Mouse (Mus musculus) liver, embryonic 14.5 days (tissue): ENCODE data around the gene Borcs6. TPM values are rescaled to one million over a fixed set of nuclear protein-coding genes. Genes with fewer than 3 reads are reported as not detected.

Experiments used
- ATAC-seq: fragments of 200-750 bp; cut with Nextera tagmentation; 2 replicates; pipeline ENCODE4 v1.8.0; 2017; ENCODE audit warnings: moderate number of reproducible peaks, mild to moderate bottlenecking, moderate library complexity; ENCODE audit not compliant: insufficient read depth
- DNase-seq, 3 experiments: peaks; one replicate each; pipeline ENCODE4 v3.0.0-alpha.2; 2012 to 2013; ENCODE audit warnings: low read depth in 3 of 3, low spot score in 3 of 3
- H3K27ac ChIP-seq: fragments of 300-500 bp; sonication (generic); 2 replicates; pipeline ENCODE4 v1.5.1; 2014; ENCODE audit warnings: moderate library complexity, mild to moderate bottlenecking, control low read depth, inconsistent platforms
- H3K27me3 ChIP-seq: fragments of 300-500 bp; sonication (generic); 2 replicates; pipeline ENCODE4 v1.6.1; 2014; ENCODE audit warnings: mild to moderate bottlenecking, low read length, moderate library complexity; ENCODE audit not compliant: control insufficient read depth, insufficient read depth
- H3K36me3 ChIP-seq: fragments of 300-500 bp; sonication (generic); replicated peaks from 2 replicates; pipeline ENCODE4 v1.6.1; 2014; ENCODE audit warnings: low read depth; ENCODE audit not compliant: control insufficient read depth, insufficient read depth
- H3K4me1 ChIP-seq, 2 experiments: fragments of 200-500 bp in 1 of 2; fragments of 300-500 bp in 1 of 2; sonication (generic) in 1 of 2; replicated peaks; 2 replicates each; pipeline ENCODE4 v1.6.1; 2012 to 2014; ENCODE audit warnings: antibody characterized with exemption in 1 of 2, inconsistent platforms in 1 of 2, low read length in 1 of 2; ENCODE audit not compliant: control insufficient read depth in 2 of 2, insufficient read depth in 2 of 2
- H3K4me2 ChIP-seq: fragments of 300-500 bp; sonication (generic); 2 replicates; pipeline ENCODE4 v1.6.1; 2014; ENCODE audit warnings: low read depth, mild to moderate bottlenecking, control low read depth, moderate library complexity
- H3K4me3 ChIP-seq, 2 experiments: fragments of 200-500 bp in 1 of 2; fragments of 300-500 bp in 1 of 2; sonication (generic) in 1 of 2; 2 replicates each; pipeline ENCODE4 v1.5.1; 2012 to 2014; ENCODE audit warnings: low read depth in 2 of 2, low read length in 2 of 2, mild to moderate bottlenecking in 2 of 2, control low read depth in 1 of 2, inconsistent platforms in 1 of 2, moderate library complexity in 1 of 2; ENCODE audit not compliant: insufficient read depth in 1 of 2
- H3K9ac ChIP-seq: fragments of 300-500 bp; sonication (generic); replicated peaks from 2 replicates; pipeline ENCODE4 v1.6.1; 2014; ENCODE audit warnings: mild to moderate bottlenecking, control low read depth, moderate library complexity
- H3K9me3 ChIP-seq: fragments of 300-500 bp; sonication (generic); 2 replicates; pipeline ENCODE4 v1.6.1; 2016; ENCODE audit warnings: low read length, mixed read lengths; ENCODE audit not compliant: control insufficient read depth
- CTCF ChIP-seq: IDR thresholded peaks from 2 replicates; pipeline ENCODE4 v1.5.1; 2016; ENCODE audit warnings: antibody characterized with exemption, low read depth, control low read depth
- EP300 ChIP-seq: IDR thresholded peaks from 2 replicates; pipeline ENCODE4 v1.6.1; 2016; ENCODE audit warnings: antibody characterized with exemption, low read depth
- whole genome bisulfite sequencing: fragments of 180-500 bp; shearing (Covaris S2); extraction: QIAGEN DNeasy Blood & Tissue Kit; methylation state at CpG from one replicate; pipeline ENCODE4 v1.1.7; 2014; ENCODE audit not compliant: insufficient replicate concordance; 5-methylcytosine and 5-hydroxymethylcytosine counted together
- polyA plus RNA-seq, 2 experiments: library from polyadenylated mRNA; depleted of rRNA in 1 of 2; stranded (reverse) in 1 of 2; unstranded in 1 of 2; fragments of >200 nt; fragmentation: Nextera tagmentation in 1 of 2; extraction: Ambion mirVana in 1 of 2; gene quantifications; 2 replicates each; pipeline versions ENCODE4 v1.2.1 to v1.2.3; 2012 to 2014

The Borcs6 gene
- polyA plus RNA-seq, 2 experiments = 3.0 to 3.4 TPM

DNA sequence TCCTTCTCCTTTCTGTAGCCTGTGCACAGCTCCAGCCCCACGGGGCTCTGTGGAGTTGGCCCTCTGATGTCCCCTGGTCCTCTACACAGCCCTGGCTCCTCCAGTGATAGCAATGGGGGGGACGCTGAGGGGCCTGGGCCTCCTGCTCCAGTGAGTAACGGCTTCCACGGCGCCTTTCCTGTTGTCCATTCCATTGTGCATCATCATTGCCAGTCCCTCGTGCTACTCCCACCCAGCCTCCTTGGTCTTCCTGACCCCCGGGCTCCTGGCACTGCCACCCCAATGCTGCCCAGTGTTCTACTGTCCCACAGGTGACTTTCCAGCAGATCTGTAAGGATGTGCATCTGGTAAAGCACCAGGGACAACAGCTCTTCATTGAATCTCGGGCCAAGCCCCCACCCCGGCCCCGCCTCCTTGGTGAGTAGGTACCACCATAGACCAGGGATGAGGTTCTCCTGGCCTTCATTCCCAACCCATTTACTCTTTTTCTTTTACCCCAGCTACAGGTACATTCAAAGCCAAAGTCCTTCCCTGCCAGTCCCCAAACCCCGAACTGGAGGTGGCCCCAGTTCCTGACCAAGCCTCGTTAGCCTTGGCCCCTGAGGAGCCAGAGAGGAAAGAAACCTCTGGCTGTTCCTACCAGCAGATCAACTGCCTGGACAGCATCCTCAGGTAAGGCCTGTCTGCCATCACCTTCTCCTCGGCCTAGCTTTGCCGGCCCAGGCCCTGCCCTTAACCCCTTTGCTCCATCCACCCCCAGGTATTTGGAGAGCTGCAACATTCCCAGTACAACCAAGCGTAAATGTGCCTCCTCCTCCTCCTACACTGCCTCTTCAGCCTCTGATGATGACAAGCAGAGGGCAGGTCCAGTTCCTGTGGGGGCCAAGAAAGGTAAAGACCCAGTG, 44.3 kb downstream of the Borcs6 start:
- H3K4me1 ChIP-seq = peaks cover 4 to 14% of the 10 kb centered on the region in 2 experiments
- no peak overlapping the region for H3K27ac ChIP-seq
- H3K27me3 ChIP-seq = no peaks in the 10 kb centered on the region
- TF ChIP-seq CTCF (no peak), EP300 (no peak)
- no peak for DNase-seq
- ATAC-seq = no peak
- no peak overlapping the region for H3K4me2 ChIP-seq
- H3K4me3 ChIP-seq = no peak overlapping the region
- H3K9me3 ChIP-seq = no peaks in the 10 kb centered on the region
- WGBS = 77% methylated on average over 15 of the region's 15 CpGs
- peaks cover 8% of the 10 kb centered on the region for H3K36me3 ChIP-seq
- no peak overlapping the region for H3K9ac ChIP-seq

DNA sequence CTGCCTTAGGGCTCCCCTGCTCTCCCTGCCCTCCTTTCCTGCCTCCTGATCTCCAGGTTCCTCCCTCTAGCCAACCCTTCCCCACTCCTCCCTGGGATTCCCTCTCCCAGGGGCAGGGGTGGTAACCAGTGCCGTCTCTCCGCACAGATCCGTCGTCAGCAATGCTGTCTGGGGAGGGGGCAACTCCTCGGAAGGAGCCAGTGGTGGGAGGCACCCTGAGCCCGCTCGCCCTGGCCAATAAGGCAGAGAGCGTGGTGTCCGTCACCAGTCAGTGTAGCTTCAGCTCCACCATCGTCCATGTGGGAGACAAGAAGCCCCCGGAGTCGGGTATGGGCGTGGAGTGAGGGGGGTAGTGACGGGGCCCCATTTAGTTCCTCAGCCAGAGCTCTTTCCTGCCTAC, 45.0 kb downstream of the Borcs6 start:
- Histone ChIP-seq H3K4me2 (no peak overlapping the region), H3K4me3 (no peak overlapping the region), H3K27me3 (no peaks in the 10 kb centered on the region), H3K27ac (no peak overlapping the region), H3K9me3 (no peaks in the 10 kb centered on the region), H3K36me3 (peaks cover 8% of the 10 kb centered on the region), H3K4me1 (peaks cover 0 to 8% of the 10 kb centered on the region in 2 experiments; a peak in 2 of 4 replicates), H3K9ac (no peak overlapping the region)
- ATAC-seq (no peak), DNase-seq (no peak)
- TF ChIP-seq CTCF (no peak), EP300 (no peak)
- 81% methylated on average over 14 of the region's 14 CpGs for WGBS

DNA sequence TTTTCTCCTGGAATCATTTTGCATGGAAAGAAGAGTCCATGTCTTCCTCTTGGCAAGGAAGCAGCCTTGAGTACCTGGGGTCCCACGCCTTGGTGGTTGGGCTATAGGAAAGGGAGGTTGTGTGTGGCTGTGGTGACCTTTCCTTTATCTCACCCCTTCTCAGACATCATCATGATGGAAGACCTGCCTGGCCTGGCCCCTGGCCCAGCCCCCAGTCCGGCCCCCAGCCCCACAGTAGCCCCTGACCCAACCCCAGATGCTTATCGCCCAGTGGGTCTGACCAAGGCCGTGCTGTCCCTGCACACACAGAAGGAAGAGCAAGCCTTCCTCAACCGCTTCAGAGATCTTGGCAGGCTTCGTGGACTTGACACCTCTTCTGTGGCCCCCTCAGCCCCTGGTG, 45.7 kb downstream of the Borcs6 start:
- Histone ChIP-seq H3K4me3 (no peak overlapping the region), H3K36me3 (peaks cover 8% of the 10 kb centered on the region), H3K27me3 (no peaks in the 10 kb centered on the region), H3K9me3 (no peaks in the 10 kb centered on the region), H3K27ac (no peak overlapping the region), H3K4me2 (no peak overlapping the region), H3K9ac (no peak overlapping the region), H3K4me1 (peaks cover 0 to 7% of the 10 kb centered on the region in 2 experiments; a peak in 2 of 4 replicates)
- no peak for TF ChIP-seq CTCF
- no peak for TF ChIP-seq EP300
- 73% methylated on average over 6 of the region's 6 CpGs for WGBS
- DNase-seq = no peak
- no peak for ATAC-seq

DNA sequence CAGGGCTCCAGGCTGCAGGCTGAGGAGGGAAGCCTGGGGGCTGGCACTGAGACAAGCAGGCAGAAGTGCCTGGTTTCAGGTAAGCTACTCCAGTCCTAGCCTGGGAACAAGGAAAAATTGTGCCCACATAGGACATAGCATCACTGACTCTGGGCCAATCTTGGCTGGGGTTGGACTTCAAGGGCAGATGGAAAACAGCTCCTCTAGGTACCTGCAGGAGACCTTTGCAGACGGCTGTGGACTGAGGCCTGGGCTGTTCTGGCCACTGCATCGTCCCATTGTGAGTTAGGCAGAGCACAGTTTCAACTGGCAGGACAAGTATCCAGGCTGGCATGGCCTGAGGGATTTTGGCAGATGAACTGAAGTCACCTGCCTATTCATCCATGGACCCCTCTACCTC, 46.3 kb downstream of the Borcs6 start:
- WGBS = 66% methylated on average over 2 of the region's 2 CpGs
- Histone ChIP-seq H3K9ac (no peak overlapping the region), H3K9me3 (no peaks in the 10 kb centered on the region), H3K27ac (no peak overlapping the region), H3K4me1 (peaks cover 0 to 5% of the 10 kb centered on the region in 2 experiments; a peak in 3 of 4 replicates), H3K36me3 (peaks cover 8% of the 10 kb centered on the region), H3K27me3 (no peaks in the 10 kb centered on the region), H3K4me3 (no peak overlapping the region), H3K4me2 (no peak overlapping the region)
- ATAC-seq = no peak
- TF ChIP-seq EP300 = no peak
- TF ChIP-seq CTCF = no peak
- DNase-seq = no peak

DNA sequence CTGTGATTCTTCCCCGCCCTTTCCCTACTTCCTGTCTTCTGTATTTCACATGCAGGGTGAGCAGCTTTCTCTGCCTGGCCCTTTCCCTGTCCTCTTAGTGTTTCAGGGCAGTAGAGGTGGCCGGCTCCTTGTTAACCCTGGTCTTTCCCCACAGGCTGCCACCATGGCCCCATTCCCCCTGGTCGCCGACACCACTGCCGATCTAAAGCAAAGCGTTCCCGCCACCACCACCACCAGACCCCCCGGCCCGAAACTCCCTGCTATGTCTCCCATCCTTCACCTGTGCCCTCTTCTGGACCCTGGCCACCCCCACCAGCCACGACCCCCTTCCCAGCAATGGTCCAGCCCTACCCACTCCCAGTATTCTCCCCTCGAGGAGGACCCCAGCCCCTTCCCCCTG, 46.8 kb downstream of the Borcs6 start:
- TF ChIP-seq EP300 (no peak), CTCF (no peak)
- 82% methylated on average over 11 of the region's 11 CpGs for WGBS
- Histone ChIP-seq H3K4me3 (no peak overlapping the region), H3K9me3 (no peaks in the 10 kb centered on the region), H3K36me3 (peaks cover 8% of the 10 kb centered on the region), H3K27ac (no peak overlapping the region), H3K9ac (no peak overlapping the region), H3K27me3 (no peaks in the 10 kb centered on the region), H3K4me2 (no peak overlapping the region), H3K4me1 (peaks cover under 1 to 8% of the 10 kb centered on the region in 2 experiments; a peak in 3 of 4 replicates)
- no peak for DNase-seq
- no peak for ATAC-seq
